Mouse (Mus musculus) liver (tissue): Measurements from ENCODE around the gene Mtus2.
"Not testable (repeated sequence)": the region's sequence is repeated elsewhere in the genome, so short reads cannot be mapped to it uniquely, and the experiment has no call there.

Source experiments
- DNase-seq: peaks from one replicate; pipeline ENCODE4 v3.0.0-alpha.2; 2020; ENCODE audit warnings: mixed read lengths

The Mtus2 gene

GRCm38 (mm10) chr5:147956821-147957564, at the start of gene Mtus2:
Mtus2 (plus strand) TSS chr5:147957320.
- DNase-seq: peak; percentile 70

GRCm38 (mm10) chr5:147907851-147908250, 49.3 kb upstream of the Mtus2 start:
- DNase-seq: no peak

- DNase-seq: peak; percentile 13
Observed at GRCm38 (mm10) chr5:147910807-147911509, 46.2 kb upstream of the Mtus2 start.

- DNase-seq: no peak
Observed at GRCm38 (mm10) chr5:147911744-147912143, 45.4 kb upstream of the Mtus2 start.

- DNase-seq: peak; percentile 26
Observed at GRCm38 (mm10) chr5:147913241-147913842, 43.8 kb upstream of the Mtus2 start.

- no peak for DNase-seq
Observed at GRCm38 (mm10) chr5:147915038-147915566, 42.0 kb upstream of the Mtus2 start.

GRCm38 (mm10) chr5:147916171-147916570, 40.9 kb upstream of the Mtus2 start:
- no peak for DNase-seq

GRCm38 (mm10) chr5:147918044-147918846, 38.9 kb upstream of the Mtus2 start:
- DNase-seq: peak; percentile 31

- no peak for DNase-seq
Observed at GRCm38 (mm10) chr5:147924621-147925020, 32.5 kb upstream of the Mtus2 start.

- DNase-seq: peak; percentile 41
Observed at GRCm38 (mm10) chr5:147925935-147926604, 31.1 kb upstream of the Mtus2 start.

GRCm38 (mm10) chr5:147928668-147929497, 28.2 kb upstream of the Mtus2 start:
- DNase-seq: no peak

- DNase-seq: no peak
Observed at GRCm38 (mm10) chr5:147935096-147935495, 22.0 kb upstream of the Mtus2 start.

GRCm38 (mm10) chr5:147939226-147939625, 17.9 kb upstream of the Mtus2 start:
- no peak for DNase-seq

GRCm38 (mm10) chr5:147945000-147945666, 12.0 kb upstream of the Mtus2 start:
- no peak for DNase-seq

GRCm38 (mm10) chr5:147949881-147950280, 7.2 kb upstream of the Mtus2 start:
- DNase-seq: no peak

- no peak for DNase-seq
Observed at GRCm38 (mm10) chr5:147951751-147952150, 5.4 kb upstream of the Mtus2 start.

- not testable (repeated sequence) for DNase-seq
Observed at GRCm38 (mm10) chr5:147953181-147953580, 3.9 kb upstream of the Mtus2 start.

GRCm38 (mm10) chr5:147955671-147956070, 1.4 kb upstream of the Mtus2 start:
- DNase-seq: no peak

GRCm38 (mm10) chr5:147956421-147956820, 699 bp upstream of the Mtus2 start:
- no peak for DNase-seq

- peak; percentile 40 for DNase-seq
Observed at GRCm38 (mm10) chr5:147957592-147958271, 612 bp downstream of the Mtus2 start.
